Mouse (Mus musculus): ENCODE data around the gene Yif1a. TPM values are rescaled to one million over a fixed set of nuclear protein-coding genes. Genes with fewer than 3 reads are reported as not detected.

Yif1a gene
- polyA plus RNA-seq, 1 experiment = 40.6 TPM

- H3K9ac ChIP-seq (ENCODE audit: low read depth, poor library complexity, severe bottlenecking) = peak overlapping the region; percentile 88
- no peaks in the 10 kb centered on the region; the same call in 1 of the 2 replicates for H3K36me3 ChIP-seq (ENCODE audit: control insufficient read depth, insufficient read depth, low read length, poor library complexity, severe bottlenecking)
- H3K4me1 ChIP-seq (ENCODE audit: control insufficient read depth, insufficient read depth, low read length) = no peaks in the 10 kb centered on the region
- H3K9me3 ChIP-seq (replicated peaks; ENCODE audit: control insufficient read depth, insufficient read depth, low read length, poor library complexity, severe bottlenecking) = no peaks in the 10 kb centered on the region
- TF ChIP-seq POLR2A (IDR thresholded peaks at IDR 0.05; ENCODE audit: insufficient read depth, low read length) (no peak), EP300 (IDR thresholded peaks at IDR 0.05; ENCODE audit: insufficient read depth, low read depth, low read length) (no peak), CTCF (IDR thresholded peaks at IDR 0.05; ENCODE audit: low read depth, low read length) (no peak)
- H3K27ac ChIP-seq (ENCODE audit: insufficient read depth, low read length) = no peak overlapping the region
- H3K4me3 ChIP-seq (ENCODE audit: low read depth, low read length) = peak overlapping the region; percentile 74
- H3K27me3 ChIP-seq (ENCODE audit: control insufficient read depth, insufficient read depth, low read length, poor library complexity, severe bottlenecking) = no peaks in the 10 kb centered on the region
Measured at GRCm38 (mm10) chr19:5097521-5098362, 9.4 kb downstream of the Yif1a start.

- Histone ChIP-seq H3K36me3 (ENCODE audit: control insufficient read depth, insufficient read depth, low read length, poor library complexity, severe bottlenecking) (peaks cover 3% of the 10 kb centered on the region), H3K9ac (ENCODE audit: low read depth, poor library complexity, severe bottlenecking) (peak within 1 kb of the TSS; percentile 88), H3K9me3 (replicated peaks; ENCODE audit: control insufficient read depth, insufficient read depth, low read length, poor library complexity, severe bottlenecking) (no peaks in the 10 kb centered on the region), H3K27ac (ENCODE audit: insufficient read depth, low read length) (no peak within 1 kb of the TSS), H3K4me3 (ENCODE audit: low read depth, low read length) (peak within 1 kb of the TSS; percentile 74), H3K27me3 (ENCODE audit: control insufficient read depth, insufficient read depth, low read length, poor library complexity, severe bottlenecking) (no peaks in the 10 kb centered on the region), H3K4me1 (ENCODE audit: control insufficient read depth, insufficient read depth, low read length) (no peaks in the 10 kb centered on the region)
- TF ChIP-seq CTCF (IDR thresholded peaks at IDR 0.05; ENCODE audit: low read depth, low read length) = no peak
- TF ChIP-seq POLR2A (IDR thresholded peaks at IDR 0.05; ENCODE audit: insufficient read depth, low read length) = no peak
- TF ChIP-seq EP300 (IDR thresholded peaks at IDR 0.05; ENCODE audit: insufficient read depth, low read depth, low read length) = no peak
Measured at GRCm38 (mm10) chr19:5098363-5099143, 10.2 kb downstream of the Yif1a start, which contains the start of gene Cnih2. Gene Cnih2, minus strand, starts transcription at chr19:5098521.

- TF ChIP-seq CTCF (IDR thresholded peaks at IDR 0.05; ENCODE audit: low read depth, low read length) = no peak
- TF ChIP-seq POLR2A (IDR thresholded peaks at IDR 0.05; ENCODE audit: insufficient read depth, low read length) = no peak
- no peak for TF ChIP-seq EP300 (IDR thresholded peaks at IDR 0.05; ENCODE audit: insufficient read depth, low read depth, low read length)
- Histone ChIP-seq H3K27me3 (ENCODE audit: control insufficient read depth, insufficient read depth, low read length, poor library complexity, severe bottlenecking) (no peaks in the 10 kb centered on the region), H3K4me3 (ENCODE audit: low read depth, low read length) (peak overlapping the region; percentile 89), H3K27ac (ENCODE audit: insufficient read depth, low read length) (no peak overlapping the region), H3K36me3 (ENCODE audit: control insufficient read depth, insufficient read depth, low read length, poor library complexity, severe bottlenecking) (peaks cover 12% of the 10 kb centered on the region), H3K4me1 (ENCODE audit: control insufficient read depth, insufficient read depth, low read length) (no peaks in the 10 kb centered on the region), H3K9ac (ENCODE audit: low read depth, poor library complexity, severe bottlenecking) (peak overlapping the region; percentile 92), H3K9me3 (replicated peaks; ENCODE audit: control insufficient read depth, insufficient read depth, low read length, poor library complexity, severe bottlenecking) (no peaks in the 10 kb centered on the region)
Measured at GRCm38 (mm10) chr19:5106074-5106473, 17.7 kb downstream of the Yif1a start.

DNA sequence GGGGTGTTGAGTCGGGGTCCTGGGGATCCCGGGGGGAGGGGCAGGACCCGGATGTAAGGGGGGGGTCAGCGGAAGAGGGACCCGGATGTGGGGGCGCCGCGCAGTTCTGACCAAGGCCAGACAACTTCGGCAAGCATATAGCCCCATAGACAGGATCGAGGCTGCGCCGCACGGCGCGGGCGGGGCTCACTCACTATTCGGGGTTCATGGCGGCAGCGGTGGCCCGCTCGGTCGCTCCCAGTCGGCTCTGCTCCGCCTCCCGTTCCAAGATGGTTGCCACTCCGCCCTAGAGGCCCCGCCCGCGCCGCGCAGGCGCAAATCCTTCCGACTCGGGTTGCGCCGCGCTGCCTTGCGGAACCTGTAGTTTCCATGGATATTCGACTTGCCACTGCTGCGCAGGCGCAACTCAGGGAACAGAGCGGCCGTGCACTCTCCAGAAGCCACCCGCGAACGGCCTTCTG is 18.4 kb downstream of the Yif1a start, which contains the start of gene Rab1b:
TSS of gene Rab1b (minus strand) at position 342 of the 461 bp plus-strand sequence.
- Histone ChIP-seq H3K9me3 (replicated peaks; ENCODE audit: control insufficient read depth, insufficient read depth, low read length, poor library complexity, severe bottlenecking) (no peaks in the 10 kb centered on the region), H3K36me3 (ENCODE audit: control insufficient read depth, insufficient read depth, low read length, poor library complexity, severe bottlenecking) (peaks cover 12% of the 10 kb centered on the region), H3K9ac (ENCODE audit: low read depth, poor library complexity, severe bottlenecking) (peak within 1 kb of the TSS; percentile 92), H3K27me3 (ENCODE audit: control insufficient read depth, insufficient read depth, low read length, poor library complexity, severe bottlenecking) (no peaks in the 10 kb centered on the region), H3K4me3 (ENCODE audit: low read depth, low read length) (peak within 1 kb of the TSS; percentile 89), H3K4me1 (ENCODE audit: control insufficient read depth, insufficient read depth, low read length) (no peaks in the 10 kb centered on the region), H3K27ac (ENCODE audit: insufficient read depth, low read length) (no peak within 1 kb of the TSS)
- TF ChIP-seq EP300 (IDR thresholded peaks at IDR 0.05; ENCODE audit: insufficient read depth, low read depth, low read length) = no peak
- no peak for TF ChIP-seq CTCF (IDR thresholded peaks at IDR 0.05; ENCODE audit: low read depth, low read length)
- TF ChIP-seq POLR2A (IDR thresholded peaks at IDR 0.05; ENCODE audit: insufficient read depth, low read length) = no peak

DNA sequence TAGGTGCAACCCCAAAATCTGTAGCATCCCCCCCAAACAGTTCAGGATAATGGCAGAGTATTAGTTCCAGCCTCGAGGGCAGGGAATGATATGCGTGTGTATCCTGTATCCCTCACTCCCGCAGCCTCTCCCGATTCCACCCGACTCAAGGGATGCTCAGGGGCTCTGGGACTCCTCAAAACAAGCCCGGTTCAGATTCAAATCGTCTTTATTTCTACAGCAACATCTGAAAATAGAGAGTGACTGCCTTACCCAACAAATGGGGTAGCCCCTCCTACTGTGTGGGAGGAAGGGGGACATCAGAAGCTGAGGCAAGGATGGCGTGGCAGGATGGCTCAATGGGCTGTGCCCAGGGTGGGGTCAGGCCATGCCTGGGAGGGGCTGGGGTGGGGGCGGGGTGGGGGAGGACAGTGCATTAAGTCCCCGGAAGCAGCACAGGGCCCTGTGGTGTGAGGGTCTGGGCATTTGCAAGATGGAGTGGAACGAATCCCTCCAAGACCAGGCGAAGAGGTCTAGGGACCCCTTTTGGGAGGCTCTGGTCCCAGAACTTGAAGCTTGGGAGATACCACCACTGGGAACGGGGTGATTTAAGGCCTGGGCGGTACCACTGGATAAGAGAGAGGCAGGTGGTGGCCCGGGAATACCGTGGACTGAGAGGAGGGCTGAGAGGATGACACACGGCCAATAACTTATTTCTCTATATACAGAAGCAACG is 19.4 kb downstream of the Yif1a start:
- no peak overlapping the region for H3K27ac ChIP-seq (ENCODE audit: insufficient read depth, low read length)

More for the DNA sequence above, 19.4 kb downstream of the Yif1a start:
- no peaks in the 10 kb centered on the region for H3K27me3 ChIP-seq (ENCODE audit: control insufficient read depth, insufficient read depth, low read length, poor library complexity, severe bottlenecking)
- peaks cover 12% of the 10 kb centered on the region for H3K36me3 ChIP-seq (ENCODE audit: control insufficient read depth, insufficient read depth, low read length, poor library complexity, severe bottlenecking)
- no peak overlapping the region for H3K4me3 ChIP-seq (ENCODE audit: low read depth, low read length)
- no peak for TF ChIP-seq POLR2A (IDR thresholded peaks at IDR 0.05; ENCODE audit: insufficient read depth, low read length)
- no peak for TF ChIP-seq CTCF (IDR thresholded peaks at IDR 0.05; ENCODE audit: low read depth, low read length)
- no peak for TF ChIP-seq EP300 (IDR thresholded peaks at IDR 0.05; ENCODE audit: insufficient read depth, low read depth, low read length)
- H3K4me1 ChIP-seq (ENCODE audit: control insufficient read depth, insufficient read depth, low read length) = no peaks in the 10 kb centered on the region
- H3K9me3 ChIP-seq (replicated peaks; ENCODE audit: control insufficient read depth, insufficient read depth, low read length, poor library complexity, severe bottlenecking) = no peaks in the 10 kb centered on the region
- H3K9ac ChIP-seq (ENCODE audit: low read depth, poor library complexity, severe bottlenecking) = no peak overlapping the region

Data from ES-Bruce4 (cell line).